Mouse (Mus musculus) Patski (cell line): Measurements from ENCODE around the gene Fgfr2. TPM values are rescaled to one million over a fixed set of nuclear protein-coding genes. Genes with fewer than 3 reads are reported as not detected.
"Not testable (repeated sequence)": the region's sequence is repeated elsewhere in the genome, so short reads cannot be mapped to it uniquely, and the experiment has no call there.

Experiments
- ATAC-seq: fragments of 100-300 bp; one replicate; pipeline ENCODE4 v1.8.0; 2021
- CTCF ChIA-PET: fragments of 350-600 bp; sonication (Branson Sonifier 250); formaldehyde crosslinking; loops from one replicate; lab custom pipeline; 2022; ENCODE audit warnings: inconsistent platforms; lab: Charles Lee
- POLR2A ChIA-PET: fragments of 350-600 bp; sonication (Branson Sonifier 250); formaldehyde crosslinking; loops from one replicate; lab custom pipeline; 2022; ENCODE audit warnings: antibody characterized with exemption, inconsistent platforms; lab: Charles Lee
- DNase-seq: peaks from one replicate; pipeline ENCODE4 v3.0.0-alpha.2; 2011; ENCODE audit warnings: low read depth, low spot score
- H3K27me3 ChIP-seq: fragments of 371-371 bp; one replicate; pipeline ENCODE4 v1.5.1; 2021
- CTCF ChIP-seq: fragments of 100-300 bp; IDR thresholded peaks from one replicate; pipeline ENCODE4 v1.5.1; 2021
- in situ Hi-C: fragments of 300-500 bp; cut with MboI; formaldehyde crosslinking; loops from 3 replicates; pipeline ENCODE4 v1.11.1; 2018; ENCODE audit warnings: low pct_unique_long_range_greater_than_20kb, mixed read lengths
- polyA plus RNA-seq: library from polyadenylated mRNA; unstranded; gene quantifications from one replicate; pipeline ENCODE4 v1.2.3, GENCODE M21; 2021

Fgfr2 gene
- polyA plus RNA-seq, 1 experiment from 2014 or later: 48.8 TPM

DNA sequence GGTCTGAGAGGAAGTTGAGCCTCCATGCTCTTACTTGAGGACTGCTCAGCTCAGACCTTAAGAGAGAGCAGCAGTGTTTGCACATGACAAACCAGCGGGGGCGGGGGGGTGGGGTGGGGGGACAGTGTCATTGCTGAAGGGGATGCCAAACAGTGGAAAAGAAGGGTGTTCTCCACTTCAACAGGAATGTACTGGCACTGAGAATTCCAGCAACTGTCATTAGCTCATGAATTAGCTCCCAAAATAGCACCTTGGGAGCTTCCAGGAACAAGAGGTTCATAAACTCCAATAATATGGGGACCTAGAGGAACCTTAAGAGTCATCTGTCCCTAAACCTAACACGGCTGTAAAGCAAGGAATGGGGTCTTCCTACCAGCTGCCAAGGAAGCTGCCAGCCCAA, 680.0 kb downstream of the Fgfr2 start:
- CTCF ChIA-PET: interaction anchor here (1.5 kb wide), 1 partner anchor 47 kb away, joined by 4 read pairs; no protein-coding TSS in a partner anchor
- H3K27me3 ChIP-seq: no peaks in the 10 kb centered on the region
- no peak for DNase-seq
- POLR2A ChIA-PET: no interaction called here
- TF ChIP-seq CTCF: no peak
- ATAC-seq: no peak
- in situ Hi-C loops: no loop called here

DNA sequence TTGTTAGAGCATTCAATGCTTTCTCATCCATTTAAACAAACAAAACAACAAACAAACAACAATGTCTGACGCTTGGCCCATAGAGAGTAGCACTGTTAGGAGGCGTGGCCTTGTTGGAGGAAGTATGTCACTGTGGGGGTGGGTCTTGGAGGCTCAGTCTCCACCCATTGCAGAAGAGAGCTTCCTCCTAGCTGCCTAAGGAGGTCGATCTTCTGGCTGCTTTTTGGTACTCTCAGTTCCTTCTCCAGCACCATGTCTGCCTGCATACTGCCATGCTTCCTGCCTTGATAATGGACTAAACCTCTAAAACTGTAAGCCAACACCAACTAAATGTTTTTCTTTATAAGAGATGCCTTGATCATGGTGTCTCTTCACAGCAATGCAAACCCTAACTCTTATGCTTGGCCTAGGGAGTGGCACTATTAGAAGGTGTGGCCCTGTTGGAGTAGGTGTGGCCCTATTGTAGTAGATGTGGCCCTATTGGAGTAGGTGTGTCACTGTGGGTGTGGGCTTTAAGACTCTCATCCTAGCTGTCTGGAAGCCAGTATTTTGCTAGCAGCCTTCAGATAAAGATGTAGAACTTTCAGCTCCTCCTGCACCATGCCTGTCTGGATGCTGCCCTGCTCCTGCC, 680.9 kb downstream of the Fgfr2 start:
- ATAC-seq, in situ Hi-C loops, DNase-seq, H3K27me3 ChIP-seq: not testable (repeated sequence)
- POLR2A ChIA-PET: interaction anchor here (0.7 kb wide), 1 partner anchor 123 kb away, joined by 3 read pairs; no protein-coding TSS in a partner anchor
- CTCF ChIA-PET: interaction anchor here (0.9 to 1.5 kb wide), 2 partner anchors 39 to 46 kb away, joined by 3 to 4 read pairs; no protein-coding TSS in a partner anchor

DNA sequence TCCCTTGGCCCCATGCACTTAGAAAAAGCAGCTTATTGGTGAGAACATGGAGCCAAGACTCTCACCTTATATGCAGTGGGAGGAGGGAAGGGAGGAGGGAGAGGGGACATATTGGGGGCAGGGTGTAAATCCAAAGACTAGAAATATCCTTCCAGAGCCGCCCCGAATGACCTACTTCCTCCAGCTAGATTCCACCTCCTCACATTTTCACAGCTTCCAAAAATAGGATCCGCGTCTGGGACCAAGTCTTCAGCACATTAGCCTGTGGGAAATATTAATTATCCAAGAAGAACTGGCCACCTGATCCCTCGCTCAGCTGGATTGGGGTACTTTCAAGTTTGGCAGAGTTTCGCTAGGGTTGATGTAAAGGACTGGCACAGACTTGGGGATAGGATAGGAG, 683.2 kb downstream of the Fgfr2 start:
- no peak for ATAC-seq

DNA sequence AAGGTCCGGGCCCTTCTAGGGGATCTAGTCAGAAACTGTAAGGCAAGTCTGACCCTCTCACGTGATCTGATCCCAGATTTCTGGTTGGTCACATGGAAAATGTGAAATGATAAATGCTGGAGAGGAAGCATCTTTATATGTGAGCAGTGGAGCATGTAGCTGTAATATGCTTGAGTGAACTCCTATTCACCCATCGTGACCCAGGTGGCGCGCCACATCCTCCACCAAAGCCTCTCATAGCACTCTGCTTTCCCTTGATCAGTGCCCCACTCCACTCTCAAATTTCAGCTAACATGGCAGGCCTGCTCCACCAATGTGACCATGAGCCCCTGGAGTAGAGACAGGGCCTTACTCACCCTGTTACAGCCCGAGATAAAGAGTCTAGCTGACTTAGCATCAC, 685.1 kb downstream of the Fgfr2 start:
- TF ChIP-seq CTCF: no peak
- DNase-seq (no peak), ATAC-seq (peak; percentile 28)
- no peaks in the 10 kb centered on the region for H3K27me3 ChIP-seq
- in situ Hi-C loops: no loop called here
- CTCF ChIA-PET: interaction anchor here (1.2 to 1.5 kb wide), 2 partner anchors 17 to 22 kb away, joined by 4 read pairs; no protein-coding TSS in a partner anchor
- POLR2A ChIA-PET: no interaction called here

More for the DNA sequence above, 683.2 kb downstream of the Fgfr2 start:
- no peak for DNase-seq
- ChIA-PET POLR2A (no interaction called here), CTCF (interaction anchor here (0.8 to 1.1 kb wide), 2 partner anchors 9 to 125 kb away, joined by 3 read pairs; no protein-coding TSS in a partner anchor)
- TF ChIP-seq CTCF: no peak
- in situ Hi-C loops: no loop called here
- no peaks in the 10 kb centered on the region for H3K27me3 ChIP-seq

DNA sequence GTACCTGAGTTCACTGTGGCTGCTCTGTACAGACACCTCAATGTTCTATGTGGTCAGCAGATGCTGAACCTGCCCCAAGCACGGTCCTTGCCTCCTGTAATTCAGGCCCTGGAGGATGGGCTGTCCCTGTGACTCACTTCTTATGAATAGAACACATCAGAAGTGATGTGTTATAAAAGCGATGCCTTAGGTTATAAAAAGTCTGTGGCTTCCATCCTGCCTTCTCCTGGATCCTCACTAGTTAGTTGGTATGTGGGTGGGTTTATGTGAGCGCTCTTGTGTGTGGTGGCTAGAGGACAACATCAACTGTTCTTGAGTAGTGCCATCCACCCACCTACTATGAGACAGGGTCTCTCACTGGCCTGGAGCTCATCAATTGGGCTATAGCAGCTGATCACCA, 685.7 kb downstream of the Fgfr2 start:
- ChIA-PET POLR2A (no interaction called here), CTCF (interaction anchor here (1.5 kb wide), 1 partner anchor 22 kb away, joined by 4 read pairs; no protein-coding TSS in a partner anchor)
- no peak for TF ChIP-seq CTCF
- ATAC-seq (peak; percentile 80), DNase-seq (no peak)
- in situ Hi-C loops: no loop called here
- H3K27me3 ChIP-seq: no peaks in the 10 kb centered on the region

DNA sequence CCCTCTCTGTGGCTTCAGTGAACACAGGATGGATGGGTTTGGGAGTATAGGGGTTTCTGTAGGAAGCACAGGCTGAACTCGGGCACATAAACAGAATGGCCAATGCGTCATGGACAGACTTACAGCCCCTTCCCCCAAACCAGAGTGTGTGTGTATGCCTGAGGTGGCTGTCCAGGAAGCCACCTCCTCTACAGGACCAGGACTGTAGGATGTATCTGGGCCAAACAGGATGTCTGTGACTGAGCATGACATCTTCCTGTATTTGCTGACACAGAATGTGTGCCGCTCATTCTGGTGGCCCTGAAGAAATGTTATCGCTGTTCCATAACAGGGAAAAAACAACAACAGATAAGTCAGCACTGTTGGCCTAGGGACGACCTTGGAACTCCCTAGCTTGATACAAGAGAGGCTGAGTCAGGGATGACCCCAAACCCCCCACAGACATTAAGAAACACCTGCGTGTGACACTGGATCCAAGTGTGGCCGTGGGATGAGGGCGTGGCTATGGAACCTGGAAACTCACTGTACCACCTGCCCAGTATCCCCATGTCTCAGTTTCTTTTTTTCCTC, 687.6 kb downstream of the Fgfr2 start:
- no peak for DNase-seq
- no peak for ATAC-seq
- no peaks in the 10 kb centered on the region for H3K27me3 ChIP-seq
- CTCF ChIA-PET: no interaction called here
- no peak for TF ChIP-seq CTCF
- in situ Hi-C loops: no loop called here
- POLR2A ChIA-PET: no interaction called here

DNA sequence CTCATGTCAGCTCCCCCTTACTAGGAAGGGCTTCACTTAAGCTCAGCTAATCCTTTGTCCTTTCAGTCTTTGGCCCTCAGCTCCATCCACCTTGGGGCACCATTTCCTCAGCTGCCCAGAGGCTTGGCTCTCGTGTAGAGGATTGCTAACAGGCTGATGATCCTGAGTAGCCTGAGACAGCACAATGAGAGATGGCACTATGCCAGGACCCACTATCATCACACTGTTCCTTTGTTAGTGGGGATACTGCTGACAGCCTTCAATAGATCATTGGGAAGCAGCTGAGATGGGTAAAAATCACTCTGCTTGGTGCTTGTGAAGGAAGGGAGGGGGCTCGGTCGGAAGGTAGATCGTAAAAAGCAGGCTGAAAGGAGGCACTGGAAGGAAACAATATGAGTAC, 693.8 kb downstream of the Fgfr2 start:
- no peaks in the 10 kb centered on the region for H3K27me3 ChIP-seq
- ChIA-PET POLR2A (interaction anchor here (0.7 kb wide), 1 partner anchor 1035 kb away, joined by 3 read pairs; no protein-coding TSS in a partner anchor), CTCF (interaction anchor here (1.5 kb wide), 1 partner anchor 42 kb away, joined by 4 read pairs; no protein-coding TSS in a partner anchor)
- DNase-seq (no peak), ATAC-seq (no peak)
- in situ Hi-C loops: no loop called here
- no peak for TF ChIP-seq CTCF

DNA sequence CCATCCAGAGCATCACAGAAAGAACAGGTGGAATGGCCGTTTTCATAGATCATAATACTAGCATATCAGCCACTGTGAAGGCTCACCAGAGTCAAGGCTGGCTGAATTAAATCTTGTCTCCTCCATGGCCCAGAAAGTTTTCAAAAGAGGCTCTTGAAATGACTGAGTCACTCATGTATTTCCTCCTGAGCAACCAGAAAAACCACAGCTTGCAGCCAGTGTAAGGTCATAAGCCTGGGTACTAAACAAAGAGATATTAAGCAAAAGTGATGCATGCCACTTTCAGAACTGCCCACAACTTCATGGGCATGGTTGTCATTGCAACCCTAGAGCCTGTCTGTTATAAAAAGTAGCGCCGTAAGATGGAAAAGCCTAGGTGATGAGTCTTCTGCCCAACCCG, 694.8 kb downstream of the Fgfr2 start:
- TF ChIP-seq CTCF: no peak
- H3K27me3 ChIP-seq: no peaks in the 10 kb centered on the region
- in situ Hi-C loops: no loop called here
- ATAC-seq (peak; percentile 60), DNase-seq (no peak)
- POLR2A ChIA-PET: interaction anchor here (0.9 kb wide), 1 partner anchor 102 kb away, joined by 3 read pairs; no protein-coding TSS in a partner anchor
- CTCF ChIA-PET: interaction anchor here (0.7 to 1.5 kb wide), 3 partner anchors 11 to 46 kb away, joined by 3 to 4 read pairs (median 3); no protein-coding TSS in a partner anchor

DNA sequence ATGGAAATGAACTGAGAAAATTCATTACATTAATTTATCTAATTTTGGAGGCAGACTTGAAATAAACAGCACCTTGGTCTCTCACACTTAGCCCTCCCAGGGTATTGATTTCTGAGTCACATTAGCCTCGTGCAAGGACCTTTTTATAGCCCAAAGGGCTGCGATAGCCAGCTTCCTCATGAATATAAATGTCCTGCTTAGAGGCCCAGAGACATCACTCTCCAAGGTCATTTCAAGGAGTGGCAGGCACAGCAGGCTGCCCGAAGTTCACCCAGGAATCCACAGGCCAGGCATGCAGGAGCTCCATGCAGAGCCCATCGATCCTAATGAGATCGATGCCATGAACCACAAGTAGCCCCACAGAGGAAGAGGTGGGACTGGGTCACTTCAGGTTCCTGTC, 697.1 kb downstream of the Fgfr2 start:
- DNase-seq: no peak
- no peak for TF ChIP-seq CTCF
- no peaks in the 10 kb centered on the region for H3K27me3 ChIP-seq
- in situ Hi-C loops: no loop called here
- ATAC-seq: no peak
- ChIA-PET CTCF (interaction anchor here (2.0 kb wide), 1 partner anchor 49 kb away, joined by 4 read pairs; no protein-coding TSS in a partner anchor), POLR2A (no interaction called here)

DNA sequence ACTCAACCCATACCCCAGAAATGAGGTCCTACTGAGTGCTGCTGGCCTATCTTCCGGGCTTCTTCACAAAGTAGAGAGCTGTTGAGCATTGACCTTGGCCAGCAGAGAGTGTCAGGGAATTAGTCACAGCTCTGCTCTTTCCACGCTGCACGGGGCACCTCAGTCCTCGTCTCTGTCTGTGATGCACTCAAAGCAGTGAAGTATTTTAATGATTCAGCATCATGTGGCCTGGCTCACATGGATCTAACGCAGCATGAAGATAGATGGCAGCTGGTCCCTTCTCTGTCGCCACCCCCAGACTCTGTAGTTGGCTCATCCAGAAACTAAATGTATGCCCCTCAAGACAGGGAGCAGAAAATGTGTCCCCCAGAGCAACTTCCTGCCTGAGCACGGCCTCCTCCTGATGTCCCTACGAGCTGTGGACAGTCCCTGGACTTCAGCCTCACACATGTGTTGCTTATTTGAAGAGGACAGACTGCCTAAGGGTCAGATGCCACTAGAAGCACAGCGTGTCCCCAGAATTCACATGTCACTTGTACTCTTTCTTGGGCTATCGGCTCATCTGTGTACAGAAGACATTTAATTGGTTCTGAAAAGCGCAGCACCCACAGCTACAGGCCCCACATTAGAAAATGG, 697.7 kb downstream of the Fgfr2 start:
- in situ Hi-C loops: no loop called here
- DNase-seq (no peak), ATAC-seq (peak; percentile 83)
- H3K27me3 ChIP-seq: no peaks in the 10 kb centered on the region
- CTCF ChIA-PET: interaction anchor here (2.0 kb wide), 1 partner anchor 49 kb away, joined by 4 read pairs; no protein-coding TSS in a partner anchor
- no peak for TF ChIP-seq CTCF
- POLR2A ChIA-PET: no interaction called here

DNA sequence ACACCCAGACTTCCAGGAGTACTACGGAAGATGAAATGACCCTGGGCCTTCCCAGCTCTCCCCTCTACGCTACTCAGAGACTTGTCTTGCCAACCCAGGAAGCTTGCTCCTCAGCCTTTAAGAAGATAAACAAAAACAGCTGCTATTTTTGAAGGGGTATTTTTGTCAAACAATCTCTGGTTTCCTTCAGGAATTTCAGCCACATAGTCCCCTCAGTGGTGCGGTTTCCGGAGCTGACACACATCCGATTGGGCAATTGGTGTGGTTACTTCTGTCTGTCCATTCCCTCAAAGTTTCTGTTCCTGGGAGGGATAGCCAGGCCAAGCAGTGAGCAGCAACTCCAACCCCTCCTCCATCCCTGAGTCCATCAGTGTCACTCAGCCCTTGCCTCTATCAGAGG, 699.6 kb downstream of the Fgfr2 start:
- ChIA-PET CTCF (no interaction called here), POLR2A (no interaction called here)
- TF ChIP-seq CTCF: no peak
- H3K27me3 ChIP-seq: no peaks in the 10 kb centered on the region
- ATAC-seq: no peak
- in situ Hi-C loops: no loop called here
- no peak for DNase-seq
